Mouse (Mus musculus): Measurements from ENCODE around the gene Gm49403.
"Not testable (repeated sequence)": the region's sequence is repeated elsewhere in the genome, so short reads cannot be mapped to it uniquely, and the experiment has no call there.

Gm49403 gene

DNA sequence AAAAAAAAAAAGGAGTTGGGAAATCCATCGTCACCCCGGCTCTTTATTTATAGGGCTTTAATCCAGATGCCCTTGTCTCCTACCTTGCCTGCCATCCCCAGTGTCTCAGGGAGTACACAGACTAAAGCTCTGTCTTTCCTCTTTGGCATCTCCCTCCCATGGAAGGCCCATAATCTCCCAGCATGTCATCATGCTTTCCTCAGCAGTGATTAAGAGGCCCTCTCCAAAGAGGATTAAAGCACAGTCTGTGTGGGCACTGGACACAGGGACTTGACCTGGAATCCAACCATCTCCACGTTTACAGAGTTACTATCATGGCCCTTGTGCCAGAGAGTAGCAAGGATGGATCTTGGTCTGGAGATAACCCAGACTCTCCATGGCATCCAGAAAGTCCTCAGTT lies at the start of gene Gm49403, which contains the start of gene Lbhd1:
Gene Gm49403, plus strand, starts transcription at position 315 of the 400 bp plus-strand sequence.
Gene Lbhd1, plus strand, starts transcription at position 117 of the 400 bp plus-strand sequence.
- DNase-seq (ENCODE audit: low spot score in 2 of 2): no peak

DNA sequence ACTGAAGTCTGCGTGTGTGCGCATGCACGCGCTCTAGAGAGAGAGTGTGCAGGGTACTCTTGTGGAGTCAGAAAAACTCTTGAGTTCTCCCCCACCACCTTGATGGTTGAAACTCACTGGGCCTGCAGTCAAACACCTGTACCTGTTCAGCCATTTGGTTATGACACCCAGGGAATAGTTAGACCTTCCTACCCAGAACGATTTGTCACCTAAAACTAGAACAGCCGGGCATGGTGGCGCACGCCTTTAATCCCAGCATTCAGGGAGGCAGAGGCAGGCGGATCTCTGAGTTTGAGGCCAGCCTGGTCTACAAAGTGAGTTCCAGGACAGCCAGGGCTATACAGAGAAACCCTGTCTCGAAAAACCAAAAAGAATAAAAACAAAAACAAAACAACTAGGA lies 47.4 kb upstream of the Gm49403 start:
- DNase-seq (ENCODE audit: low spot score in 2 of 2): not testable (repeated sequence)

DNA sequence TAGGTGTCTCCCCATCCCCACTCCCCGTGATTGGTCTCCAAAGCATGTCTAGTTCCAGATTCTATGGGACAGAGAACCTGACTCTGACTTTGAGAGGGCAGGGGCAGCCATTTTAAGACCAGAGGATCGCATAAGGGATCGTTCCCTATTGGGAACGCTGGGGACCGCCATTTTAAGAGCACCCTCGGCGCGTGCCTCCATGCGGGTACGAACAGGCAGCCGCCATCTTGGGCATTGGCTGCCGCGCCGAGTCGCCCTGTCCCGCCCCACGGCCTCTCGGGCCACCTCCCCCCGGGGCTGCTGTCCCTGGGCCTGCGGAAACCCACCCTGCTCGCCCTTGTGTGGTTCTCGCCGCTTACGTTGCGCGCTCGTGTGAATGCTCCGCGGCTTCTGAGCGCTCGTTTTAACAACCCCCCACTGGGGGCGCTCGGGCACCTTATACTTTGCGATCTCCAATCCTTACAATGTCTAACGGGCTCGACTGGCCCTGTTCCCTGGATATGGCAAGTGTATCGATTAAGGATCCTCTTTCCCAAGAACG lies 46.4 kb upstream of the Gm49403 start, which contains the start of gene Bscl2:
Gene Bscl2, plus strand, starts transcription at position 217 of the 541 bp plus-strand sequence.
- DNase-seq (ENCODE audit: low spot score in 2 of 2): peak; percentile 85 to 87

GRCm38 (mm10) chr19:8838041-8838730 lies 45.5 kb upstream of the Gm49403 start:
- DNase-seq (ENCODE audit: low spot score in 2 of 2): peak in 1 of 2 experiments; percentile 38

DNA sequence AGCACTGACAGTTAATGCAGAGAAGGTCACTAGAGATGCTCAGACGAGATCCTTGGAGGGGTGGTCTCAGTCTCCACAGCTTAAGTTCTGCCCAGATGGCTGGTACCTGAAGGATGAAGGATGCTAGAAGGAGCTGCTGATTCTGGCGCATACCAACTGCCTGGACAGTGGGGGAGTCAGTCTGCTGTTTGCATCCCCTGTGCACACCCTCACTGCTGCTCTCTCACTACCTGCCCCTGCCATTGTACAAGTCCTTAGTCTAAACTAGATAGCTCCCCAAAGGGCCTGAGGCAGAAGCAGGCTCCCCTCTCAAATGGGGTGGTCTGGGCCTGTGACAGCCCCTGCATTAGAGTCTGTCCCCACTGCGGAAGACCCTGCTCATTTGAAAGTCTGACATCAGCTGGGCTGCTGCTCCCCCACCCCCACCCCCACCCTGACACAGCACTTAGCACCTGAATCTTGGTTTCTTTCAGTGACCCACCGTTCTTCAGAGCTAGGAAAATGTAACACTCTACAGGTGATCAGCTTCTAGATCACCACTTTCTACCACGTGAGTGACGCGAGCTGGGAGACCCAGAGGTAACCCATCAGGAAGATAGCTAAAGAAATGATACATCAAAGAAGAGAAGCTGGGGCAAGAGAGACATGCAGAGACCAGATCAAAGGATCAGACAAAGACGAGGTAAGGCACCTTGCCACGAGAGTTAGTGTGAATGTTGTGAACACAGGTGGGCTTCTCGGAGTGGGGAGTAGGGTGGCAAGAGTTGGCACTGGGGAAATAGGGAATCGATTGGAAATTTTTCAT lies 44.4 kb upstream of the Gm49403 start, which contains the start of gene Gng3:
Gene Gng3, minus strand, starts transcription at position 92 of the 805 bp plus-strand sequence.
- peak; percentile 75 to 86 for DNase-seq (ENCODE audit: low spot score in 2 of 2)

GRCm38 (mm10) chr19:8839908-8840791 lies 43.6 kb upstream of the Gm49403 start:
- DNase-seq (ENCODE audit: low spot score in 2 of 2): peak in 1 of 2 experiments; percentile 69

GRCm38 (mm10) chr19:8841012-8841411 lies 42.7 kb upstream of the Gm49403 start:
- no peak for DNase-seq (ENCODE audit: low spot score in 2 of 2)

DNA sequence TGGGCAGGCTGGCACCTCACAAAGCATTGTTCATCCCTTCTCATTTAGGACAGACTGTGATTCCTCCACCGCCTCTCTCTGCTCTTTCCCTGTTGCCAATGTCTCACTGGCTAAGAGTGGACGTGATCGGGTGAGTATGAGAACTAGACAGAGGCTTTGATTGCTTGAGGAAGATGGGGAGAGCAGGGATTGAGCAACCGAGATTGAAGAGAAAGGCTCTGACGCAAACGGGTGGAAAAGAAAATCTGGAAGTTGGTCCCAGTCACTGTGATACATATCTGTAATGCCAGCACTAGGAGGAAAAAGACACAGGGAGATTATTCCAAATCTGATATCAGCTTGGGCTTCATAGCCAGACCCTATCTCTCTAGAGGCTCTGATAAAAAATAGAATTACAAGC lies 40.8 kb upstream of the Gm49403 start:
- DNase-seq (ENCODE audit: low spot score in 2 of 2): no peak

- peak in 1 of 2 experiments; percentile 74 for DNase-seq (ENCODE audit: low spot score in 2 of 2)
Measured at GRCm38 (mm10) chr19:8844371-8845129, 39.2 kb upstream of the Gm49403 start.

GRCm38 (mm10) chr19:8848356-8848755 lies 35.4 kb upstream of the Gm49403 start:
- DNase-seq (ENCODE audit: low spot score in 2 of 2): no peak

GRCm38 (mm10) chr19:8850402-8850901 lies 33.3 kb upstream of the Gm49403 start, which contains the start of gene Lrrn4cl:
TSS of gene Lrrn4cl (plus strand) at chr19:8850768.
- no peak for DNase-seq (ENCODE audit: low spot score in 2 of 2)

DNA sequence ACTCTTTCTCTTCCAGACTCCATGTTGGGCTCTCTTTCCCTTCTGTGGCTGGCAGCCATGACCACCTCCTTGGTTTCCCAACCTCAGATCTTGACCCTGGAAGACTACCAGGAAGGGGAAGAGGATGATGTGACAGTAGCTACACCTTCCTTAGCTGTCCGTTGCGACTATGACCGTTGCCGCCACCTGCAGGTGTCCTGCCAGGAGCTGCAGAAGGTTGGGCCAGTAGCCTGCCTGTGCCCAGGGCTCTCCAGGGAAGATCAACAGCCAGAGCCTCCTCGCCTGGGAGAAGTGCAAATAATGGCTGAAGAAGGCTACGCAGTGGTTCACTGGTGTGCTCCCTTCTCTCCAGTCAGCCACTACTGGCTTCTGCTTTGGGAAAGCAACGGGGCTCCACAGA lies 32.1 kb upstream of the Gm49403 start:
- no peak for DNase-seq (ENCODE audit: low spot score in 2 of 2)

GRCm38 (mm10) chr19:8852236-8852928 lies 31.3 kb upstream of the Gm49403 start:
- DNase-seq (ENCODE audit: low spot score in 2 of 2): no peak

DNA sequence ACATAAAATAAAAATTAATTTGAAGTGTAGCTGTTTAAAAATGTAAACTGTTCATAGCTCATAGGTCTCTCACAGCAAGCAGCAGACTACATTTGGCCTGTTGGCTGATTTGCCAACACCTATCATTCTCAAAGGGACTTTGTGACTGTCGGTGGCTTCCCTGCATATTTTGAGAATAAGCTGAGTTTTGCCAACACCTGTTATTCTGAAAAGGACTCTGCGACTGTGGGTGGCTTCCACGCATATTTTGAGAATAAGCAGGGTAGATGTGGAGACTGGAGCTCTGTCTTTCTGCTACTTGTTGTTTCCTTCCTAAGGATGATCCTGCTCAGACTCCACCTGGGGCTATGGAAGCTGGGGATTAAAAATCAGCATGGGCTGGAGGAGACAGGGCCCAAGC lies 30.6 kb upstream of the Gm49403 start:
- DNase-seq (ENCODE audit: low spot score in 2 of 2): no peak

GRCm38 (mm10) chr19:8857689-8858088 lies 26.0 kb upstream of the Gm49403 start:
- no peak for DNase-seq (ENCODE audit: low spot score in 2 of 2)

DNA sequence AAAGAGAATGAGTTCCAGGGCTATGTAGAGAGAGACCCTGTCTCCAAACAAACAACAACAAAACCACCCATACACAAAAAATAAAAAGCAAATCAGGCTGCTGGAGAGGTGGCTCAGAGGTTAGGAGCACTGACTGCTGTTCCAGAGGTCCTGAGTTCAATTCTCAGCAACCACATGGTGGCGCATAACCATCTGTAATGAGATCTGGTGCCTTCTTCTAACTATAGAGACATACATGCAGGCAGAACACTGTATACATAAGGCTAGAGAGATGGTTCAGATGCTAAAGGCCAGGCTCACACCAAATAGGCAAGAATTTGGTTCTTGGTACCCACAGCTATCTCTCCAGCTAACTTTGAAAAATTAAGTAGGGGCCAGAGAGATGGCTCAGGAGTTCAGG lies 24.7 kb upstream of the Gm49403 start:
- DNase-seq (ENCODE audit: low spot score in 2 of 2): no peak

- DNase-seq (ENCODE audit: low spot score in 2 of 2): no peak
Measured at GRCm38 (mm10) chr19:8864265-8864664, 19.5 kb upstream of the Gm49403 start.

GRCm38 (mm10) chr19:8870381-8870780 lies 13.3 kb upstream of the Gm49403 start:
- not testable (repeated sequence) for DNase-seq (ENCODE audit: low spot score in 2 of 2)

GRCm38 (mm10) chr19:8870838-8871237 lies 12.9 kb upstream of the Gm49403 start:
- no peak for DNase-seq (ENCODE audit: low spot score in 2 of 2)

All from frontal cortex, postnatal 14 days (tissue).